Mouse (Mus musculus) liver, embryonic 12.5 days (tissue): ENCODE results near the gene Kirrel2. TPM values are rescaled to one million over a fixed set of nuclear protein-coding genes. Genes with fewer than 3 reads are reported as not detected.
A peak's percentile ranks its signal among the peaks of the same experiment; 100 is the strongest.

ENCODE experiments used
- ATAC-seq: fragments of 200-750 bp; cut with Nextera tagmentation; 2 replicates; pipeline ENCODE4 v1.8.0; 2017; ENCODE audit warnings: moderate number of reproducible peaks, mild to moderate bottlenecking, moderate library complexity
- H3K27ac ChIP-seq: fragments of 300-500 bp; sonication (generic); 2 replicates; pipeline ENCODE4 v1.5.1; 2016; ENCODE audit warnings: mild to moderate bottlenecking
- H3K27me3 ChIP-seq: fragments of 300-500 bp; sonication (generic); replicated peaks from 2 replicates; pipeline ENCODE4 v1.6.1; 2016; ENCODE audit warnings: mild to moderate bottlenecking, moderate library complexity
- H3K36me3 ChIP-seq: fragments of 300-500 bp; sonication (generic); 2 replicates; pipeline ENCODE4 v1.6.1; 2016; ENCODE audit warnings: mild to moderate bottlenecking, moderate library complexity
- H3K4me1 ChIP-seq: fragments of 300-500 bp; sonication (generic); 2 replicates; pipeline ENCODE4 v1.6.1; 2016
- H3K4me2 ChIP-seq: fragments of 300-500 bp; sonication (generic); 2 replicates; pipeline ENCODE4 v1.6.1; 2016; ENCODE audit warnings: mild to moderate bottlenecking, moderate library complexity
- H3K4me3 ChIP-seq: fragments of 300-500 bp; sonication (generic); 2 replicates; pipeline ENCODE4 v1.5.1; 2016; ENCODE audit warnings: mild to moderate bottlenecking, moderate library complexity
- H3K9ac ChIP-seq: fragments of 300-500 bp; sonication (generic); 2 replicates; pipeline ENCODE4 v1.6.1; 2016; ENCODE audit warnings: mild to moderate bottlenecking, moderate library complexity
- H3K9me3 ChIP-seq: fragments of 300-500 bp; sonication (generic); replicated peaks from 2 replicates; pipeline ENCODE4 v1.6.1; 2016; ENCODE audit warnings: mild to moderate bottlenecking, moderate library complexity
- WGBS: fragments of 180-500 bp; shearing (Covaris S2); methylation state at CpG from one replicate; pipeline ENCODE4 v1.1.7; 2016; ENCODE audit not compliant: insufficient replicate concordance; 5-methylcytosine and 5-hydroxymethylcytosine counted together
- polyA plus RNA-seq: library from polyadenylated mRNA; unstranded; fragments of >200 nt; fragmentation: Nextera tagmentation; extraction: Ambion mirVana; gene quantifications from 2 replicates; pipeline ENCODE4 v1.2.1, GENCODE M21; 2016

The Kirrel2 gene
- polyA plus RNA-seq, 1 experiment from 2014 or later = 0.17 TPM

GRCm38 (mm10) chr7:30472411-30472810 is 14.9 kb upstream of the Kirrel2 start:
- H3K27me3 ChIP-seq = peaks cover 13% of the 10 kb centered on the region
- WGBS = 40% methylated on average over 5 of the region's 5 CpGs
- H3K9ac ChIP-seq = no peak overlapping the region
- H3K4me2 ChIP-seq = no peak overlapping the region
- no peaks in the 10 kb centered on the region for H3K36me3 ChIP-seq
- H3K9me3 ChIP-seq = 0 out of 2 replicates have a peak, but pooled peaks cover 3% of the 10 kb centered on the region
- no peak overlapping the region for H3K4me3 ChIP-seq
- H3K27ac ChIP-seq = no peak overlapping the region
- no peaks in the 10 kb centered on the region for H3K4me1 ChIP-seq
- no peak for ATAC-seq

- no peak overlapping the region for H3K4me3 ChIP-seq
- H3K36me3 ChIP-seq = no peaks in the 10 kb centered on the region
- WGBS = 12% methylated on average over 6 of the region's 6 CpGs
- no peaks in the 10 kb centered on the region for H3K4me1 ChIP-seq
- no peak overlapping the region for H3K9ac ChIP-seq
- peaks cover 89% of the 10 kb centered on the region for H3K27me3 ChIP-seq
- ATAC-seq = no peak
- no peak overlapping the region for H3K27ac ChIP-seq
- H3K4me2 ChIP-seq = no peak overlapping the region
- H3K9me3 ChIP-seq = no peaks in the 10 kb centered on the region
These were observed 7.4 kb upstream of the Kirrel2 start for GRCm38 (mm10) chr7:30464816-30465300.

GRCm38 (mm10) chr7:30463996-30464395 is 6.5 kb upstream of the Kirrel2 start:
- 18% methylated on average over 4 of the region's 4 CpGs for WGBS

GRCm38 (mm10) chr7:30463568-30463967 is 6.1 kb upstream of the Kirrel2 start:
- Histone ChIP-seq H3K4me2 (no peak overlapping the region), H3K27ac (no peak overlapping the region), H3K36me3 (no peaks in the 10 kb centered on the region), H3K9me3 (no peaks in the 10 kb centered on the region), H3K9ac (no peak overlapping the region), H3K27me3 (peaks cover 100% of the 10 kb centered on the region), H3K4me1 (no peaks in the 10 kb centered on the region), H3K4me3 (no peak overlapping the region)
- WGBS = 23% methylated on average over 7 of the region's 7 CpGs
- ATAC-seq = no peak

More at GRCm38 (mm10) chr7:30463996-30464395, 6.5 kb upstream of the Kirrel2 start:
- H3K27me3 ChIP-seq = peaks cover 97% of the 10 kb centered on the region
- no peaks in the 10 kb centered on the region for H3K9me3 ChIP-seq
- no peak overlapping the region for H3K4me3 ChIP-seq
- H3K4me1 ChIP-seq = no peaks in the 10 kb centered on the region
- H3K27ac ChIP-seq = no peak overlapping the region
- no peak for ATAC-seq
- H3K4me2 ChIP-seq = no peak overlapping the region
- H3K36me3 ChIP-seq = no peaks in the 10 kb centered on the region
- no peak overlapping the region for H3K9ac ChIP-seq

- H3K9me3 ChIP-seq = no peaks in the 10 kb centered on the region
- no peaks in the 10 kb centered on the region for H3K36me3 ChIP-seq
- peaks cover 99% of the 10 kb centered on the region for H3K27me3 ChIP-seq
- H3K9ac ChIP-seq = no peak overlapping the region
- H3K4me3 ChIP-seq = no peak overlapping the region
- H3K4me1 ChIP-seq = no peaks in the 10 kb centered on the region
- 49% methylated on average over 6 of the region's 6 CpGs for WGBS
- ATAC-seq = no peak
- no peak overlapping the region for H3K27ac ChIP-seq
- H3K4me2 ChIP-seq = no peak overlapping the region
These were observed 2.0 kb upstream of the Kirrel2 start for GRCm38 (mm10) chr7:30459484-30459883.

- Histone ChIP-seq H3K4me3 (no peak overlapping the region), H3K4me2 (peak overlapping the region; percentile 4; the same call in 1 of the 2 replicates), H3K9me3 (no peaks in the 10 kb centered on the region), H3K27me3 (peaks cover 98% of the 10 kb centered on the region), H3K4me1 (peaks cover 6% of the 10 kb centered on the region), H3K36me3 (no peaks in the 10 kb centered on the region), H3K9ac (no peak overlapping the region), H3K27ac (no peak overlapping the region)
- WGBS = 3% methylated on average over 31 of the region's 31 CpGs
- no peak for ATAC-seq
These were observed 420 bp downstream of the Kirrel2 start for GRCm38 (mm10) chr7:30456911-30457628.

GRCm38 (mm10) chr7:30456487-30456886 is 1.0 kb downstream of the Kirrel2 start:
- H3K4me2 ChIP-seq = peak overlapping the region; percentile 4; the same call in 1 of the 2 replicates
- 5% methylated on average over 9 of the region's 9 CpGs for WGBS
- H3K36me3 ChIP-seq = no peaks in the 10 kb centered on the region
- peaks cover 97% of the 10 kb centered on the region for H3K27me3 ChIP-seq
- H3K9me3 ChIP-seq = no peaks in the 10 kb centered on the region
- no peak overlapping the region for H3K4me3 ChIP-seq
- ATAC-seq = no peak
- no peak overlapping the region for H3K27ac ChIP-seq
- H3K4me1 ChIP-seq = peaks cover 6% of the 10 kb centered on the region
- no peak overlapping the region for H3K9ac ChIP-seq

- Histone ChIP-seq H3K4me2 (peak overlapping the region; percentile 49), H3K27me3 (peaks cover 93% of the 10 kb centered on the region), H3K36me3 (no peaks in the 10 kb centered on the region), H3K27ac (no peak overlapping the region), H3K4me3 (no peak overlapping the region), H3K4me1 (peaks cover 6% of the 10 kb centered on the region), H3K9me3 (no peaks in the 10 kb centered on the region), H3K9ac (no peak overlapping the region)
- WGBS = 13% methylated on average over 6 of the region's 6 CpGs
- no peak for ATAC-seq
These were observed 3.2 kb downstream of the Kirrel2 start for GRCm38 (mm10) chr7:30454259-30454658.

- WGBS = 2% methylated on average over 25 of the region's 25 CpGs
- peak; percentile 52; the same call in 1 of the 2 replicates for ATAC-seq
- Histone ChIP-seq H3K27me3 (peaks cover 88% of the 10 kb centered on the region), H3K27ac (no peak overlapping the region), H3K4me2 (peak overlapping the region; percentile 49), H3K9ac (no peak overlapping the region), H3K4me3 (peak overlapping the region; percentile 8; the same call in 1 of the 2 replicates), H3K4me1 (peaks cover 6% of the 10 kb centered on the region), H3K9me3 (no peaks in the 10 kb centered on the region), H3K36me3 (no peaks in the 10 kb centered on the region)
These were observed 3.7 kb downstream of the Kirrel2 start for GRCm38 (mm10) chr7:30453766-30454165.

- 0 out of 2 replicates have a peak overlapping the region, but pooled peaks have one; percentile 8 for H3K4me3 ChIP-seq
These were observed 4.2 kb downstream of the Kirrel2 start for GRCm38 (mm10) chr7:30453327-30453726.

GRCm38 (mm10) chr7:30450241-30450640 is 7.2 kb downstream of the Kirrel2 start:
- peaks cover 10% of the 10 kb centered on the region; the same call in 1 of the 2 replicates for H3K9me3 ChIP-seq
- no peaks in the 10 kb centered on the region for H3K36me3 ChIP-seq
- peaks cover 80% of the 10 kb centered on the region for H3K27me3 ChIP-seq
- no peak overlapping the region for H3K27ac ChIP-seq
- ATAC-seq = no peak
- no peak overlapping the region for H3K9ac ChIP-seq
- peaks cover 12% of the 10 kb centered on the region for H3K4me1 ChIP-seq
- 60% methylated on average over 7 of the region's 7 CpGs for WGBS
- H3K4me2 ChIP-seq = no peak overlapping the region
- no peak overlapping the region for H3K4me3 ChIP-seq

More at GRCm38 (mm10) chr7:30453327-30453726, 4.2 kb downstream of the Kirrel2 start:
- 18% methylated on average over 25 of the region's 25 CpGs for WGBS
- Histone ChIP-seq H3K4me2 (peak overlapping the region; percentile 49), H3K36me3 (no peaks in the 10 kb centered on the region), H3K27me3 (peaks cover 84% of the 10 kb centered on the region), H3K4me1 (peaks cover 6% of the 10 kb centered on the region), H3K9me3 (no peaks in the 10 kb centered on the region), H3K27ac (no peak overlapping the region), H3K9ac (no peak overlapping the region)
- no peak for ATAC-seq

GRCm38 (mm10) chr7:30444971-30445751 is 12.3 kb downstream of the Kirrel2 start, which contains the start of gene Aplp1:
Aplp1 (minus strand) TSS chr7:30445535.
- H3K4me3 ChIP-seq = peak within 1 kb of the TSS; percentile 61
- no peak within 1 kb of the TSS for H3K27ac ChIP-seq
- H3K9me3 ChIP-seq = peaks cover 10% of the 10 kb centered on the region; the same call in 1 of the 2 replicates
- peak within 1 kb of the TSS; percentile 78 for H3K4me2 ChIP-seq
- ATAC-seq = peak; percentile 33
- H3K9ac ChIP-seq = peak within 1 kb of the TSS; percentile 59
- H3K4me1 ChIP-seq = peaks cover 20% of the 10 kb centered on the region
- H3K27me3 ChIP-seq = peaks cover 80% of the 10 kb centered on the region
- H3K36me3 ChIP-seq = no peaks in the 10 kb centered on the region
- under 1% methylated on average over 44 of the region's 72 CpGs for WGBS
